Mouse (Mus musculus) limb, embryonic 14.5 days (tissue): ENCODE data around the gene Epop. TPM values are rescaled to one million over a fixed set of nuclear protein-coding genes. Genes with fewer than 3 reads are reported as not detected.

ENCODE experiments used
- ATAC-seq: fragments of 200-750 bp; cut with Nextera tagmentation; 2 replicates; pipeline ENCODE4 v1.8.0; 2017; ENCODE audit warnings: low read depth, moderate number of reproducible peaks, moderate TSS enrichment; ENCODE audit not compliant: low FRiP score
- DNase-seq: peaks from one replicate; pipeline ENCODE4 v3.0.0-alpha.2; 2015; ENCODE audit warnings: low spot score
- H3K27ac ChIP-seq: fragments of 300-500 bp; sonication (generic); replicated peaks from 2 replicates; pipeline ENCODE4 v1.5.1; 2014; ENCODE audit warnings: low read depth, mild to moderate bottlenecking, low read length, moderate library complexity, mixed read lengths
- H3K27me3 ChIP-seq: fragments of 300-500 bp; sonication (generic); 2 replicates; pipeline ENCODE4 v1.6.1; 2014; ENCODE audit warnings: low read length, mixed read lengths; ENCODE audit not compliant: control insufficient read depth, insufficient read depth
- H3K36me3 ChIP-seq: fragments of 300-500 bp; sonication (generic); 2 replicates; pipeline ENCODE4 v1.6.1; 2014; ENCODE audit warnings: mild to moderate bottlenecking, low read length, moderate library complexity, mixed read lengths; ENCODE audit not compliant: control insufficient read depth, insufficient read depth
- H3K4me1 ChIP-seq: fragments of 300-500 bp; sonication (generic); 2 replicates; pipeline ENCODE4 v1.6.1; 2014; ENCODE audit warnings: antibody characterized with exemption, low read length, mixed read lengths; ENCODE audit not compliant: control insufficient read depth, insufficient read depth
- H3K4me2 ChIP-seq: fragments of 300-500 bp; sonication (generic); replicated peaks from 2 replicates; pipeline ENCODE4 v1.6.1; 2014; ENCODE audit warnings: low read depth, mild to moderate bottlenecking, low read length, moderate library complexity; ENCODE audit not compliant: severe bottlenecking
- H3K4me3 ChIP-seq: fragments of 300-500 bp; sonication (generic); replicated peaks from 2 replicates; pipeline ENCODE4 v1.5.1; 2014; ENCODE audit warnings: low read length
- H3K9ac ChIP-seq: fragments of 300-500 bp; sonication (generic); 2 replicates; pipeline ENCODE4 v1.6.1; 2014; ENCODE audit warnings: mild to moderate bottlenecking, low read depth, low read length, moderate library complexity; ENCODE audit not compliant: severe bottlenecking
- H3K9me3 ChIP-seq: fragments of 300-500 bp; sonication (generic); 2 replicates; pipeline ENCODE4 v1.6.1; 2016; ENCODE audit warnings: low read length; ENCODE audit not compliant: control insufficient read depth
- POLR2A ChIP-seq: fragments of 200-500 bp; IDR thresholded peaks from 2 replicates; pipeline ENCODE4 v1.8.0; 2012; ENCODE audit warnings: inconsistent platforms, mild to moderate bottlenecking, moderate library complexity, borderline replicate concordance; ENCODE audit not compliant: insufficient read depth, insufficient read length; ENCODE audit errors: extremely low read depth
- WGBS: fragments of 180-500 bp; shearing (Covaris S2); extraction: QIAGEN DNeasy Blood & Tissue Kit; methylation state at CpG from one replicate; pipeline ENCODE4 v1.1.7; 2014; 5-methylcytosine and 5-hydroxymethylcytosine counted together
- microRNA-seq: library from miRNA; unstranded; fragments of <30 nt; microRNA quantifications from one replicate; pipeline ENCODE4, GENCODE M21; 2016
- polyA plus RNA-seq, 2 experiments: library from polyadenylated mRNA; depleted of rRNA in 1 of 2; stranded (reverse) in 1 of 2; unstranded in 1 of 2; fragments of >200 nt; fragmentation: Nextera tagmentation in 1 of 2; extraction: Ambion mirVana in 1 of 2; gene quantifications; 2 replicates each; pipeline versions ENCODE4 v1.2.1 to v1.2.3; 2012 to 2014

Gene Epop
- polyA plus RNA-seq, 2 experiments: 4.4 to 6.6 TPM

GRCm38 (mm10) chr11:97584476-97584875 is 45.0 kb downstream of the Epop start:
- TF ChIP-seq POLR2A: no peak
- no peak overlapping the region for H3K27ac ChIP-seq
- H3K9ac ChIP-seq: no peak overlapping the region
- H3K27me3 ChIP-seq: no peaks in the 10 kb centered on the region
- H3K4me2 ChIP-seq: no peak overlapping the region
- WGBS: 78% methylated on average over 7 of the region's 7 CpGs
- no peaks in the 10 kb centered on the region for H3K9me3 ChIP-seq
- DNase-seq (no peak), ATAC-seq (no peak)
- peaks cover 2% of the 10 kb centered on the region; the same call in 1 of the 2 replicates for H3K4me1 ChIP-seq
- no peak overlapping the region for H3K4me3 ChIP-seq
- no peaks in the 10 kb centered on the region for H3K36me3 ChIP-seq

- H3K4me1 ChIP-seq: peaks cover 4% of the 10 kb centered on the region; the same call in 1 of the 2 replicates
- no peak overlapping the region for H3K27ac ChIP-seq
- H3K9me3 ChIP-seq: no peaks in the 10 kb centered on the region
- no peak overlapping the region for H3K4me2 ChIP-seq
- H3K4me3 ChIP-seq: no peak overlapping the region
- ATAC-seq (no peak), DNase-seq (no peak)
- H3K36me3 ChIP-seq: no peaks in the 10 kb centered on the region
- no peak for TF ChIP-seq POLR2A
- 12% methylated on average over 10 of the region's 10 CpGs for WGBS
- peaks cover 15% of the 10 kb centered on the region for H3K27me3 ChIP-seq
- no peak overlapping the region for H3K9ac ChIP-seq
These were observed 50.2 kb downstream of the Epop start for GRCm38 (mm10) chr11:97579088-97579857.

GRCm38 (mm10) chr11:97578286-97578685 is 51.2 kb downstream of the Epop start:
- TF ChIP-seq POLR2A: no peak

More at GRCm38 (mm10) chr11:97578286-97578685, 51.2 kb downstream of the Epop start:
- Histone ChIP-seq H3K27ac (no peak overlapping the region), H3K9me3 (no peaks in the 10 kb centered on the region), H3K4me1 (peaks cover 8% of the 10 kb centered on the region; the same call in 1 of the 2 replicates), H3K27me3 (peaks cover 25% of the 10 kb centered on the region), H3K9ac (no peak overlapping the region), H3K4me3 (no peak overlapping the region), H3K4me2 (no peak overlapping the region), H3K36me3 (no peaks in the 10 kb centered on the region)
- DNase-seq (no peak), ATAC-seq (no peak)
- 16% methylated on average over 2 of the region's 2 CpGs for WGBS

Small RNAs within 50 kb of the gene (microRNA-seq; reads per million reads assigned to microRNA genes)
- gene Gm24158 (not detected), gene Mir6927 (not detected)

Other genes starting within 250 kb of the Epop start
- gene Arhgap23, start 214.2 kb downstream of the Epop start, polyA plus RNA-seq (2012; rRNA removed): 28.9 and 37.9 TPM in 2 replicates
- gene Arhgap23, start 214.2 kb downstream of the Epop start, polyA plus RNA-seq (2014; fragmentation: Nextera tagmentation; extraction: Ambion mirVana): 9.8 and 10.8 TPM in 2 replicates
- not detected in 2 replicates for gene 4933428G20Rik, start 129.4 kb downstream of the Epop start, polyA plus RNA-seq (2012; rRNA removed)
- 0.19 and 0.36 TPM in 2 replicates for gene 4933428G20Rik, start 129.4 kb downstream of the Epop start, polyA plus RNA-seq (2014; fragmentation: Nextera tagmentation; extraction: Ambion mirVana)
- 4.0 and 5.1 TPM in 2 replicates for gene Srcin1, start 53.5 kb downstream of the Epop start, polyA plus RNA-seq (2012; rRNA removed)
- gene Srcin1, start 53.5 kb downstream of the Epop start, polyA plus RNA-seq (2014; fragmentation: Nextera tagmentation; extraction: Ambion mirVana): 0.39 and 0.53 TPM in 2 replicates
- gene Mllt6, start 33.7 kb upstream of the Epop start, polyA plus RNA-seq (2012; rRNA removed): 28.6 and 36.0 TPM in 2 replicates
- gene Mllt6, start 33.7 kb upstream of the Epop start, polyA plus RNA-seq (2014; fragmentation: Nextera tagmentation; extraction: Ambion mirVana): 4.9 and 6.1 TPM in 2 replicates
- gene Cisd3, start 56.1 kb upstream of the Epop start, polyA plus RNA-seq (2012; rRNA removed): 11.7 and 13.3 TPM in 2 replicates
- 13.6 and 14.9 TPM in 2 replicates for gene Cisd3, start 56.1 kb upstream of the Epop start, polyA plus RNA-seq (2014; fragmentation: Nextera tagmentation; extraction: Ambion mirVana)
- 130 and 179 TPM in 2 replicates for gene Pcgf2, start 70.8 kb upstream of the Epop start, polyA plus RNA-seq (2012; rRNA removed)
- 18.1 and 21.5 TPM in 2 replicates for gene Pcgf2, start 70.8 kb upstream of the Epop start, polyA plus RNA-seq (2014; fragmentation: Nextera tagmentation; extraction: Ambion mirVana)
- 368 and 421 TPM in 2 replicates for gene Psmb3, start 73.7 kb upstream of the Epop start, polyA plus RNA-seq (2012; rRNA removed)
- 489 and 508 TPM in 2 replicates for gene Psmb3, start 73.7 kb upstream of the Epop start, polyA plus RNA-seq (2014; fragmentation: Nextera tagmentation; extraction: Ambion mirVana)
- 34.4 and 37.4 TPM in 2 replicates for gene Pip4k2b, start 115.0 kb upstream of the Epop start, polyA plus RNA-seq (2012; rRNA removed)
- 2.2 and 2.3 TPM in 2 replicates for gene Pip4k2b, start 115.0 kb upstream of the Epop start, polyA plus RNA-seq (2014; fragmentation: Nextera tagmentation; extraction: Ambion mirVana)
- gene Cwc25, start 136.9 kb upstream of the Epop start, polyA plus RNA-seq (2012; rRNA removed): 20.6 and 22.0 TPM in 2 replicates
- gene Cwc25, start 136.9 kb upstream of the Epop start, polyA plus RNA-seq (2014; fragmentation: Nextera tagmentation; extraction: Ambion mirVana): 11.6 and 11.7 TPM in 2 replicates
- gene 1700001P01Rik, start 146.2 kb upstream of the Epop start, polyA plus RNA-seq (2012; rRNA removed): 0.34 TPM in 1 of 2 replicates, not detected in the other
- gene 1700001P01Rik, start 146.2 kb upstream of the Epop start, polyA plus RNA-seq (2014; fragmentation: Nextera tagmentation; extraction: Ambion mirVana): 0.35 TPM in 1 of 2 replicates, not detected in the other
- 456 and 903 TPM in 2 replicates for gene Rpl23, start 152.7 kb upstream of the Epop start, polyA plus RNA-seq (2012; rRNA removed)
- 730 and 764 TPM in 2 replicates for gene Rpl23, start 152.7 kb upstream of the Epop start, polyA plus RNA-seq (2014; fragmentation: Nextera tagmentation; extraction: Ambion mirVana)
- gene Lasp1, start 169.3 kb upstream of the Epop start, polyA plus RNA-seq (2012; rRNA removed): 105 and 120 TPM in 2 replicates
- gene Lasp1, start 169.3 kb upstream of the Epop start, polyA plus RNA-seq (2014; fragmentation: Nextera tagmentation; extraction: Ambion mirVana): 95.7 and 103 TPM in 2 replicates
- 12.4 and 13.3 TPM in 2 replicates for gene B230217C12Rik, start 211.1 kb upstream of the Epop start, polyA plus RNA-seq (2012; rRNA removed)
- gene B230217C12Rik, start 211.1 kb upstream of the Epop start, polyA plus RNA-seq (2014; fragmentation: Nextera tagmentation; extraction: Ambion mirVana): 5.3 and 7.2 TPM in 2 replicates